Comparison of ENCODE assay signal across 9 mouse cellular contexts in the genomic region with DNA sequence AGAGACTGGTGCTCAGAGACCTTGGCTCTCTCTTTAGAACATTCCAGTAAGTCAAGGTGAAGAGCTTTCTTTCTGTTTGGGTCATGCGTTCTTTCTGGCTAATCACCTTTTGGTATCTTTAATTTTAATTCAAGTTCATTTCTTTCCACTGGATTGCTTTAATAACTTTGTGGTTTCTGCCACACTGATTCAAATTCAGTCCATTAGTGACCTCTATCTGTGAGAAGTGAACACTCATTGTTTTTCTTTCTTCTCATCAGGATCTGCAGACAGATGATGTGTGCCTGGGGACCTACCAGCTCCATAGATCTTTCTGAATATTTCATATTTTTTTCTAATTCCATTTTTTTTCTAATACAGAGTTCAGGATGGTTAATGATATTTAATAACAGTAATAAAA. TPM values are rescaled to one million over a fixed set of nuclear protein-coding genes. Genes with fewer than 3 reads are reported as not detected.
DNase-seq lines count a peak whose midpoint lies in the region; ATAC-seq and TF ChIP-seq lines count a peak whose summit lies in the region.
"Had no signal": no experiment of that assay in that cellular context is flagged by ENCODE, and none has a peak within 500 bp of the region (broad histone marks: within the 10 kb centered on the region; RNA-seq: fewer than 3 reads in every experiment).

No protein-coding gene starts in this region.

- ATAC-seq in embryonic facial prominence, embryonic 14.5 days (ENCODE audit: low read depth) = no peak
- no peak for ATAC-seq in intestine, embryonic 14.5 days (replicated peaks; ENCODE audit: low FRiP score, low TSS enrichment, low read depth)
- no peak for ATAC-seq in monocyte, adult 5-6 weeks (replicated peaks; ENCODE audit: insufficient number of reproducible peaks, low FRiP score, low TSS enrichment, poor library complexity, severe bottlenecking)

- DNase-seq in liver, adult 2 months (ENCODE audit: extremely low read depth, low read depth, low spot score) = no peak
- no peak for DNase-seq in liver
- DNase-seq in embryonic facial prominence, embryonic 14.5 days (ENCODE audit: low spot score) = no peak
- no peak for DNase-seq in intestine, embryonic 14.5 days (ENCODE audit: low spot score)
- DNase-seq in retina, embryonic 14.5 days (ENCODE audit: low spot score) = peak; percentile 50
- no peak for DNase-seq in spleen, adult 18-20 months
- DNase-seq: thymus, postnatal 4 days had no signal

- TF ChIP-seq POLR2A in liver, adult 2 months (IDR thresholded peaks at IDR 0.05; ENCODE audit: extremely low read depth, insufficient read depth, low read length) = no peak

- H3K9me3 ChIP-seq in embryonic facial prominence, embryonic 14.5 days (ENCODE audit: control insufficient read depth, low read length) = no peaks in the 10 kb centered on the region
- H3K9me3 ChIP-seq in intestine, embryonic 14.5 days (ENCODE audit: control insufficient read depth, low read length) = no peaks in the 10 kb centered on the region

- 53% methylated on average over 1 of the region's 1 CpGs for WGBS in liver, adult 2 months
- 55% methylated on average over 1 of the region's 1 CpGs for WGBS in embryonic facial prominence, embryonic 14.5 days
- WGBS in intestine, embryonic 14.5 days = 52% methylated on average over 1 of the region's 1 CpGs

- H3K79me2 ChIP-seq in liver, adult 2 months (ENCODE audit: control insufficient read depth, insufficient read depth, low read length) = no peaks in the 10 kb centered on the region

- no peaks in the 10 kb centered on the region for H3K4me1 ChIP-seq in liver, adult 2 months (ENCODE audit: control insufficient read depth, insufficient read depth, low read length)
- peaks cover 11% of the 10 kb centered on the region for H3K4me1 ChIP-seq in embryonic facial prominence, embryonic 14.5 days (ENCODE audit: control insufficient read depth, insufficient read depth, low read length)
- peaks cover 3% of the 10 kb centered on the region; the same call in 1 of the 2 replicates for H3K4me1 ChIP-seq in intestine, embryonic 14.5 days (replicated peaks; ENCODE audit: control insufficient read depth, insufficient read depth, low read length)

- H3K27me3 ChIP-seq in liver, adult 2 months (ENCODE audit: control insufficient read depth, insufficient read depth, low read length) = peaks cover 16% of the 10 kb centered on the region
- no peaks in the 10 kb centered on the region for H3K27me3 ChIP-seq in embryonic facial prominence, embryonic 14.5 days (replicated peaks; ENCODE audit: control insufficient read depth, insufficient read depth, low read length)
- H3K27me3 ChIP-seq in intestine, embryonic 14.5 days (replicated peaks; ENCODE audit: control insufficient read depth, insufficient read depth, low read length) = peaks cover under 1% of the 10 kb centered on the region

- no peaks in the 10 kb centered on the region for H3K36me3 ChIP-seq in liver, adult 2 months (ENCODE audit: control insufficient read depth, insufficient read depth, low read length)
- peaks cover 7% of the 10 kb centered on the region for H3K36me3 ChIP-seq in embryonic facial prominence, embryonic 14.5 days (ENCODE audit: control insufficient read depth, insufficient read depth, low read length)
- H3K36me3 ChIP-seq in intestine, embryonic 14.5 days (ENCODE audit: control insufficient read depth, insufficient read depth, low read length) = 0 out of 2 replicates have a peak, but pooled peaks cover under 1% of the 10 kb centered on the region

- TF ChIP-seq CTCF in liver, adult 2 months (IDR thresholded peaks at IDR 0.05; ENCODE audit: low read depth, low read length) = peak; percentile 42; the same call in 1 of the 2 replicates

- peak overlapping the region; percentile 87 for H3K4me2 ChIP-seq in embryonic facial prominence, embryonic 14.5 days (ENCODE audit: low read depth, low read length)
- peak overlapping the region; percentile 95 for H3K4me2 ChIP-seq in intestine, embryonic 14.5 days (ENCODE audit: low read length)

- H3K4me3 ChIP-seq in liver, adult 2 months (ENCODE audit: insufficient read depth, low read depth, low read length) = no peak overlapping the region
- H3K4me3 ChIP-seq in embryonic facial prominence, embryonic 14.5 days (ENCODE audit: low read depth, low read length) = peak overlapping the region; percentile 82
- H3K4me3 ChIP-seq in intestine, embryonic 14.5 days (ENCODE audit: low read depth, low read length) = peak overlapping the region; percentile 85
- H3K4me3 ChIP-seq: erythroblast, embryonic 14.5 days had no signal

- no peak overlapping the region for H3K27ac ChIP-seq in liver, adult 2 months (replicated peaks; ENCODE audit: insufficient read depth, low read depth, low read length)
- peak overlapping the region; percentile 3; the same call in 1 of the 2 replicates for H3K27ac ChIP-seq in embryonic facial prominence, embryonic 14.5 days (replicated peaks; ENCODE audit: low read depth, low read length)
- no peak overlapping the region for H3K27ac ChIP-seq in intestine, embryonic 14.5 days (ENCODE audit: low read depth)

- H3K9ac ChIP-seq in liver, adult 2 months (ENCODE audit: low read depth, low read length) = no peak overlapping the region
- peak overlapping the region; percentile 91 for H3K9ac ChIP-seq in embryonic facial prominence, embryonic 14.5 days (ENCODE audit: low read depth, low read length)
- no peak overlapping the region for H3K9ac ChIP-seq in intestine, embryonic 14.5 days (ENCODE audit: low read length)

RNA-seq across cellular contexts. Expression of gene Flrt2, which starts 6.5 kb away (rescaled TPM):
- 0.54 and 0.65 TPM in 2 replicates for total RNA-seq in liver, adult 2 months (2014; rRNA removed)
- polyA plus RNA-seq in liver, adult 2 months (2012; rRNA removed) = 0.07 and 0.10 TPM in 2 replicates
- polyA plus RNA-seq in embryonic facial prominence, embryonic 14.5 days (2014; fragmentation: Nextera tagmentation; extraction: Ambion mirVana) = 42.9 and 46.4 TPM in 2 replicates
- 17.8 and 22.1 TPM in 2 replicates for polyA plus RNA-seq in intestine, embryonic 14.5 days (2014; fragmentation: Nextera tagmentation; extraction: Ambion mirVana)
- not detected in 3 replicates for total RNA-seq in monocyte, adult 5-6 weeks (2017)

Comparison
In these comparisons a context has a peak if more than half of its experiments do, and no peak if none do; other contexts are left out.
1. RNA of gene Flrt2, which starts 6.5 kb away (polyA plus RNA-seq): 42.9 to 46.4 TPM in embryonic facial prominence, embryonic 14.5 days and 17.8 to 22.1 TPM in intestine, embryonic 14.5 days; 0.07 to 0.10 TPM in liver, adult 2 months; every median in the first group is over 10 times any median in the second.